ENCODE assay signal across 21 mouse cellular contexts in the genomic region with DNA sequence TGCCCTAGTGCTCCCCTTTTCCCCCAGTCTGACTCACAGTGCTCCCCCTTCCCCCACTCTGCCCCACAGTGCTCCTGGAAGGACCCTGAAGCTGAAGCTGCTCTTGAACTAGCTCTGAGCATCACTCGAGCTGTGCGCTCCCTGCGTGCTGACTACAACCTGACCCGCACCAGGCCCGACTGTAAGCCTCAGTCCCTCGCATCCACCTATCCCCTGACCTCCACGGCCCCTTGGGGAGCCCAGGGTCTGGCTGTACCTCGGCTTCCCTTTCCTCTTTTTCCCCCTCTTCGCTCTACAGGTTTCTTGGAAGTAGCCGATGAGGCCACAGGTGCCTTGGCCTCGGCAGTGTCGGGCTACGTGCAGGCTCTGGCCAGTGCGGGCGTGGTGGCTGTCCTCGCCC. TPM values are rescaled to one million over a fixed set of nuclear protein-coding genes. Genes with fewer than 3 reads are reported as not detected.
DNase-seq lines count a peak whose midpoint lies in the region; ATAC-seq and TF ChIP-seq lines count a peak whose summit lies in the region.
"Had no signal": no experiment of that assay in that cellular context is flagged by ENCODE, and none has a peak within 500 bp of the region (broad histone marks: within the 10 kb centered on the region; RNA-seq: fewer than 3 reads in every experiment).

No protein-coding gene starts in this region.

- intact Hi-C loops in heart, postnatal 14 days (cut with DNase I) = no loop called here

- no peak overlapping the region for H3K27ac ChIP-seq in forebrain, embryonic 11.5 days (ENCODE audit: low read depth, low read length)
- no peak overlapping the region for H3K27ac ChIP-seq in forebrain, postnatal 0 days (ENCODE audit: low read depth, low read length)
- no peak overlapping the region for H3K27ac ChIP-seq in heart, embryonic 12.5 days (ENCODE audit: poor library complexity, severe bottlenecking)
- H3K27ac ChIP-seq: liver, embryonic 14.5 days; lung, embryonic 15.5 days; midbrain, embryonic 13.5 days had no signal

- TF ChIP-seq CTCF in forebrain, postnatal 0 days (IDR thresholded peaks at IDR 0.05; ENCODE audit: low read depth) = no peak
- TF ChIP-seq CTCF in C2C12 (IDR thresholded peaks at IDR 0.05; ENCODE audit: control insufficient read depth, insufficient read depth, insufficient read length) = no peak

- peak; percentile 53 for DNase-seq in cerebellum, adult 11-12 months
- DNase-seq in cerebellum, postnatal 10 days = no peak
- DNase-seq in forebrain, embryonic 11.5 days (ENCODE audit: low spot score) = peak; percentile 51
- DNase-seq in forebrain, postnatal 0 days = no peak
- no peak for DNase-seq in heart, postnatal 14 days
- DNase-seq in spleen, postnatal 36 days (ENCODE audit: low spot score in 2 of 2) = no peak
- DNase-seq: adrenal gland, postnatal 25 days; heart, postnatal 36 days; kidney, postnatal 4 days; lung, postnatal 36 days; right cerebral cortex, postnatal 14 days had no signal

- H3K79me3 ChIP-seq in C2C12 (ENCODE audit: low read depth) = no peaks in the 10 kb centered on the region

- peaks cover 28% of the 10 kb centered on the region for H3K36me3 ChIP-seq in forebrain, embryonic 11.5 days (ENCODE audit: control insufficient read depth, insufficient read depth, low read length)
- H3K36me3 ChIP-seq in forebrain, postnatal 0 days (ENCODE audit: insufficient read depth) = peaks cover 63% of the 10 kb centered on the region
- peaks cover 62% of the 10 kb centered on the region for H3K36me3 ChIP-seq in heart, embryonic 12.5 days
- peaks cover 54% of the 10 kb centered on the region for H3K36me3 ChIP-seq in C2C12 (ENCODE audit: control insufficient read depth, insufficient read depth)

- H3K4me1 ChIP-seq in forebrain, embryonic 11.5 days (replicated peaks; ENCODE audit: control insufficient read depth, insufficient read depth, low read length) = no peaks in the 10 kb centered on the region
- H3K4me1 ChIP-seq in forebrain, postnatal 0 days (ENCODE audit: insufficient read depth) = no peaks in the 10 kb centered on the region
- H3K4me1 ChIP-seq in heart, embryonic 12.5 days (replicated peaks) = peaks cover 16% of the 10 kb centered on the region
- H3K4me1 ChIP-seq: lung, embryonic 15.5 days had no signal

- no peak for ATAC-seq in forebrain, embryonic 11.5 days (replicated peaks; ENCODE audit: low FRiP score)
- ATAC-seq in forebrain, postnatal 0 days = no peak
- ATAC-seq in heart, embryonic 12.5 days (ENCODE audit: insufficient number of reproducible peaks, low FRiP score) = no peak
- ATAC-seq: forebrain, embryonic 16.5 days; intestine, embryonic 16.5 days; midbrain, embryonic 13.5 days had no signal

- H3ac ChIP-seq in C2C12 (ENCODE audit: control insufficient read depth, insufficient read length, low read depth) = peak overlapping the region; percentile 11

- 89% methylated on average over 16 of the region's 16 CpGs for WGBS in forebrain, embryonic 11.5 days
- WGBS in forebrain, postnatal 0 days = 93% methylated on average over 16 of the region's 16 CpGs
- WGBS in heart, embryonic 12.5 days = 92% methylated on average over 16 of the region's 16 CpGs

- no peaks in the 10 kb centered on the region for H3K9me3 ChIP-seq in forebrain, embryonic 11.5 days (ENCODE audit: control insufficient read depth, low read length)
- H3K9me3 ChIP-seq in forebrain, postnatal 0 days (ENCODE audit: low read length) = no peaks in the 10 kb centered on the region
- no peaks in the 10 kb centered on the region for H3K9me3 ChIP-seq in heart, embryonic 12.5 days (replicated peaks)
- H3K9me3 ChIP-seq: lung, embryonic 15.5 days; megakaryocyte, embryonic 14.5 days; midbrain, embryonic 13.5 days had no signal

- no peak overlapping the region for H3K4me2 ChIP-seq in forebrain, embryonic 11.5 days (ENCODE audit: low read depth, low read length, severe bottlenecking)
- H3K4me2 ChIP-seq in forebrain, postnatal 0 days (ENCODE audit: low read depth) = no peak overlapping the region
- H3K4me2 ChIP-seq in heart, embryonic 12.5 days = no peak overlapping the region
- H3K4me2 ChIP-seq: lung, embryonic 15.5 days; midbrain, embryonic 13.5 days had no signal

- no peaks in the 10 kb centered on the region for H3K79me2 ChIP-seq in C2C12 (ENCODE audit: control insufficient read depth, insufficient read depth)

- H3K9ac ChIP-seq in forebrain, embryonic 11.5 days (ENCODE audit: low read length) = no peak overlapping the region
- no peak overlapping the region for H3K9ac ChIP-seq in forebrain, postnatal 0 days
- peak overlapping the region; percentile 33; the same call in 1 of the 2 replicates for H3K9ac ChIP-seq in heart, embryonic 12.5 days
- H3K9ac ChIP-seq: liver, embryonic 14.5 days; lung, embryonic 15.5 days; midbrain, embryonic 13.5 days had no signal

- no peaks in the 10 kb centered on the region for H3K27me3 ChIP-seq in forebrain, embryonic 11.5 days (ENCODE audit: control insufficient read depth, insufficient read depth, low read length)
- H3K27me3 ChIP-seq in forebrain, postnatal 0 days (ENCODE audit: insufficient read depth, low read length) = no peaks in the 10 kb centered on the region
- H3K27me3 ChIP-seq in heart, embryonic 12.5 days (replicated peaks) = peaks cover 3% of the 10 kb centered on the region; the same call in 1 of the 2 replicates
- H3K27me3 ChIP-seq in C2C12 (ENCODE audit: control insufficient read depth, insufficient read depth, insufficient read length) = no peaks in the 10 kb centered on the region
- H3K27me3 ChIP-seq: lung, embryonic 15.5 days; midbrain, embryonic 13.5 days had no signal

- no peak overlapping the region for H3K4me3 ChIP-seq in forebrain, embryonic 11.5 days (ENCODE audit: low read depth, low read length)
- H3K4me3 ChIP-seq in forebrain, postnatal 0 days (ENCODE audit: low read depth, low read length) = no peak overlapping the region
- H3K4me3 ChIP-seq in heart, embryonic 12.5 days = no peak overlapping the region
- no peak overlapping the region for H3K4me3 ChIP-seq in C2C12 (ENCODE audit: insufficient read depth, poor library complexity, severe bottlenecking)
- H3K4me3 ChIP-seq: lung, embryonic 15.5 days; megakaryocyte, embryonic 14.5 days; midbrain, embryonic 13.5 days had no signal

TF ChIP-seq in C2C12, 6 proteins besides CTCF, POLR2A, EP300 and RAD21:
- no peak for TF ChIP-seq MAX (IDR thresholded peaks at IDR 0.05)
- TF ChIP-seq CEBPB (IDR thresholded peaks at IDR 0.05; ENCODE audit: low read depth) = no peak
- no peak for TF ChIP-seq MYOG (IDR thresholded peaks at IDR 0.05; ENCODE audit: control insufficient read depth, extremely low read depth, insufficient read length)
- no peak for TF ChIP-seq FOSL1 (IDR thresholded peaks at IDR 0.05; ENCODE audit: insufficient read depth, low read length, poor library complexity, severe bottlenecking)
- TF ChIP-seq USF1 (IDR thresholded peaks at IDR 0.05; ENCODE audit: low read depth) = no peak
- TF ChIP-seq MYOD1 (IDR thresholded peaks at IDR 0.05; ENCODE audit: control insufficient read depth, insufficient read length, low read depth) = no peak

RNA-seq across cellular contexts. Expression of a gene that starts 1.1 kb away (rescaled TPM):
- 0.15 and 0.27 TPM in 2 replicates for polyA plus RNA-seq in forebrain, embryonic 11.5 days (2014; fragmentation: Nextera tagmentation; extraction: Ambion mirVana)
- 0.14 and 0.31 TPM in 2 replicates for total RNA-seq in forebrain, postnatal 0 days (2014; rRNA removed)
- polyA plus RNA-seq in forebrain, postnatal 0 days (2015; fragmentation: Nextera tagmentation; extraction: Ambion mirVana) = 0.08 TPM in 1 of 2 replicates, not detected in the other
- polyA plus RNA-seq in heart, embryonic 12.5 days (2016; fragmentation: Nextera tagmentation; extraction: Ambion mirVana) = 0.32 and 0.37 TPM in 2 replicates
- 1 to 10 TPM; 5.3 to 5.9 TPM for total RNA-seq in heart, postnatal 14 days (2021)
- 0.07 TPM for polyA plus RNA-seq in C2C12 (2012; fragmentation: generic; extraction: Trizol)
- total RNA-seq: monocyte, adult 5-6 weeks had no signal

RNA-seq across cellular contexts. Expression of a gene that starts 12.5 kb away (rescaled TPM):
- 4.0 and 4.1 TPM in 2 replicates for polyA plus RNA-seq in forebrain, embryonic 11.5 days (2014; fragmentation: Nextera tagmentation; extraction: Ambion mirVana)
- total RNA-seq in forebrain, postnatal 0 days (2014; rRNA removed) = 2.2 and 2.7 TPM in 2 replicates
- 1.6 TPM in 2 replicates for polyA plus RNA-seq in forebrain, postnatal 0 days (2015; fragmentation: Nextera tagmentation; extraction: Ambion mirVana)
- polyA plus RNA-seq in heart, embryonic 12.5 days (2016; fragmentation: Nextera tagmentation; extraction: Ambion mirVana) = 2.4 and 2.6 TPM in 2 replicates
- under 1 TPM; 0.34 to 0.48 TPM for total RNA-seq in heart, postnatal 14 days (2021)
- 0.23 TPM for polyA plus RNA-seq in C2C12 (2012; fragmentation: generic; extraction: Trizol)
- total RNA-seq: heart, postnatal 36 days; left cerebral cortex, adult 18-20 months; monocyte, adult 5-6 weeks had no signal

RNA-seq across cellular contexts. Expression of a gene that starts 14.5 kb away (rescaled TPM):
- polyA plus RNA-seq in forebrain, embryonic 11.5 days (2014; fragmentation: Nextera tagmentation; extraction: Ambion mirVana) = 169 and 174 TPM in 2 replicates
- 84.4 and 93.4 TPM in 2 replicates for total RNA-seq in forebrain, postnatal 0 days (2014; rRNA removed)
- polyA plus RNA-seq in forebrain, postnatal 0 days (2015; fragmentation: Nextera tagmentation; extraction: Ambion mirVana) = 36.7 and 45.4 TPM in 2 replicates
- polyA plus RNA-seq in heart, embryonic 12.5 days (2016; fragmentation: Nextera tagmentation; extraction: Ambion mirVana) = 82.6 TPM in 2 replicates
- total RNA-seq in heart, postnatal 14 days (2021) = 10 to 100 TPM; 24.5 to 26.0 TPM
- 214 TPM for polyA plus RNA-seq in C2C12 (2012; fragmentation: generic; extraction: Trizol)

RNA-seq across cellular contexts. Expression of a gene that starts 31.2 kb away (rescaled TPM):
- 5.8 and 7.9 TPM in 2 replicates for polyA plus RNA-seq in forebrain, embryonic 11.5 days (2014; fragmentation: Nextera tagmentation; extraction: Ambion mirVana)
- total RNA-seq in forebrain, postnatal 0 days (2014; rRNA removed) = 1.3 and 2.2 TPM in 2 replicates
- 1.1 and 1.3 TPM in 2 replicates for polyA plus RNA-seq in forebrain, postnatal 0 days (2015; fragmentation: Nextera tagmentation; extraction: Ambion mirVana)
- 3.5 and 4.9 TPM in 2 replicates for polyA plus RNA-seq in heart, embryonic 12.5 days (2016; fragmentation: Nextera tagmentation; extraction: Ambion mirVana)
- total RNA-seq in heart, postnatal 14 days (2021) = 1 to 10 TPM; 1.6 to 2.0 TPM
- polyA plus RNA-seq in C2C12 (2012; fragmentation: generic; extraction: Trizol) = 0.76 TPM

RNA-seq across cellular contexts. Expression of a gene that starts 33.6 kb away (rescaled TPM):
- polyA plus RNA-seq in forebrain, embryonic 11.5 days (2014; fragmentation: Nextera tagmentation; extraction: Ambion mirVana) = 288 and 292 TPM in 2 replicates
- total RNA-seq in forebrain, postnatal 0 days (2014; rRNA removed) = 29.1 and 38.9 TPM in 2 replicates
- 111 and 120 TPM in 2 replicates for polyA plus RNA-seq in forebrain, postnatal 0 days (2015; fragmentation: Nextera tagmentation; extraction: Ambion mirVana)
- 143 and 145 TPM in 2 replicates for polyA plus RNA-seq in heart, embryonic 12.5 days (2016; fragmentation: Nextera tagmentation; extraction: Ambion mirVana)
- total RNA-seq in heart, postnatal 14 days (2021) = 10 to 100 TPM; 19.2 to 25.0 TPM
- polyA plus RNA-seq in C2C12 (2012; fragmentation: generic; extraction: Trizol) = 133 TPM

Comparison
In these comparisons a context has a peak if more than half of its experiments do, and no peak if none do; other contexts are left out.
1. DNase-seq: peak in cerebellum, adult 11-12 months (single experiment) and forebrain, embryonic 11.5 days (single experiment); none in cerebellum, postnatal 10 days (0 of 2), forebrain, postnatal 0 days (single experiment), heart, postnatal 14 days (0 of 2) and spleen, postnatal 36 days (0 of 2).